Mouse (Mus musculus): ENCODE data around the gene Commd1. TPM values are rescaled to one million over a fixed set of nuclear protein-coding genes. Genes with fewer than 3 reads are reported as not detected.

The Commd1 gene
- polyA plus RNA-seq, 1 experiment from 2014 or later = 388 TPM

DNA sequence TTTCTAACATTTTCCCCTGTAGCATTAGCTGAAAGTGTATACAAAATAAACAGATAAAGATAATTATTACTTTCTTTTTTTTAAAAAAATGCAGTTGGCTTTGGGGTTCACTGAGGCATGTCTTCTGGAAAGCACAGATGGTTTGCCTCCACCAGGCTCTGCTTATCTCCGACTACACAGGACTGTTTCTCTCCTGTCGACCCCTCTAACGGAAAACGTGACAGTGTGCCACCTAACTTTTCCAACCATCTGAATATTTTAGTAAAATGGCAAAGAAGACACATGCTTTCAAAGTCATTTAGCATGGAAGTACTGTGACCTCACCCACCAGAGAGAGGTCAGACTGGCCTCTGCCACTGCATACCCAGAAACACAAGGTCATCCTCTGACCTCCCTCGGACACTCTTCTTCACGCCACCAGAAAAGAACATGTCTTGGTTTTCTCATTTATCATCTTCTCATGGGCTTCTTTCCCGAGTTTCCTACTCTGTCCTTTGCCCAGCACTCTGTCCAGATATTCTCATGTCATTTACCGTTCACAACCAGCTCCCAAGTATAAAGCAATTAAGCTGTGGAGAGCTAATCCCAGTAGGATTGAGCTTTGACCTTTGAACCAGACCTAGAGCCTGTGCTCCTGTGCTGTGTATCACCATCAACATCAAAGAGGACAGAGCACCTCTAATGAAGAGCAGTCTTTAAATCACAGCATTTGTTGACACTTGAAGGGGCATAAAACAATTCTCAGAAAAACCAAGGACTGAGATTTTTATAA, 135.0 kb downstream of the Commd1 start:
- no peaks in the 10 kb centered on the region for H3K9me3 ChIP-seq
- H3K4me2 ChIP-seq = no peak overlapping the region
- H3K27me3 ChIP-seq = no peaks in the 10 kb centered on the region
- H3K4me3 ChIP-seq (replicated peaks) = no peak overlapping the region
- H3K9ac ChIP-seq (replicated peaks) = no peak overlapping the region
- no peak for ATAC-seq (ENCODE audit: insufficient number of reproducible peaks, insufficient read depth, low FRiP score, low TSS enrichment, low read depth)
- H3K27ac ChIP-seq = no peak overlapping the region
- H3K36me3 ChIP-seq = no peaks in the 10 kb centered on the region
- 41% methylated on average over 8 of the region's 8 CpGs for WGBS
- H3K4me1 ChIP-seq (replicated peaks) = peaks cover 9% of the 10 kb centered on the region; the same call in 1 of the 2 replicates

Other genes starting within 250 kb of the Commd1 start
- 4.1 and 6.4 TPM in 2 replicates for gene B3gnt2, start 121.4 kb downstream of the Commd1 start, polyA plus RNA-seq (2016; fragmentation: Nextera tagmentation; extraction: Ambion mirVana)
- gene Zrsr1, start 10.4 kb downstream of the Commd1 start, polyA plus RNA-seq (2016; fragmentation: Nextera tagmentation; extraction: Ambion mirVana) = 2.9 and 3.0 TPM in 2 replicates
- gene Gm28048, start 292 bp downstream of the Commd1 start, polyA plus RNA-seq (2016; fragmentation: Nextera tagmentation; extraction: Ambion mirVana) = 5.9 and 6.5 TPM in 2 replicates
- gene Cct4, start 8.1 kb upstream of the Commd1 start, polyA plus RNA-seq (2016; fragmentation: Nextera tagmentation; extraction: Ambion mirVana) = 325 and 347 TPM in 2 replicates
- 2.3 and 3.3 TPM in 2 replicates for gene Fam161a, start 25.1 kb upstream of the Commd1 start, polyA plus RNA-seq (2016; fragmentation: Nextera tagmentation; extraction: Ambion mirVana)

Data from limb, embryonic 12.5 days (tissue).